ENCODE assay signal across 8 mouse cellular contexts in the genomic region with DNA sequence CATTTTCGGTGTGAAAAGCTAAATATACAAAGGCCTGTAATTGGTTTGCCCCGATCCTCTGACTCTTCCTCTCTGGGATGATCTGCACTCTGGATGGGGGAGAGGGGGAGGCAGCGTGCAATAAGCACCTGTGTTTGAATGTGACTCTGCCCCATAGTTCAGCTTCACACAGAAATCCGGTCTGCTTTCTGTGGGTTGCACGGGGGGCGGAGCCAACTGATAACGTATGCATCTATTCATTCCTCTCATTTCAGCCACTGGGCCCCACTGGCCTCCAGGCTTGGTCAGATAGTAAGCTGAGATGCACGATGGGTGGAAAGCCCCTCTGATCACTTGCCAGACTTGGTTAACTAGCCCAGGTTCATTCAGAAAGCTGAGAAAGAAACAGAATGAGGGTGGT.
DNase-seq lines count a peak whose midpoint lies in the region; ATAC-seq and TF ChIP-seq lines count a peak whose summit lies in the region.
"Had no signal": no experiment of that assay in that cellular context is flagged by ENCODE, and none has a peak within 500 bp of the region (broad histone marks: within the 10 kb centered on the region; RNA-seq: fewer than 3 reads in every experiment).

No protein-coding gene starts in this region.

- H3K4me3 ChIP-seq in midbrain, embryonic 14.5 days (replicated peaks; ENCODE audit: low read depth, low read length): no peak overlapping the region
- no peak overlapping the region for H3K4me3 ChIP-seq in midbrain, embryonic 11.5 days (ENCODE audit: low read depth, low read length)
- no peak overlapping the region for H3K4me3 ChIP-seq in intestine, postnatal 0 days (ENCODE audit: low read depth, low read length)
- H3K4me3 ChIP-seq: limb, embryonic 13.5 days had no signal

- no peaks in the 10 kb centered on the region for H3K9me3 ChIP-seq in midbrain, embryonic 14.5 days (ENCODE audit: control insufficient read depth, low read length)
- H3K9me3 ChIP-seq in midbrain, embryonic 11.5 days (ENCODE audit: control insufficient read depth, low read length): no peaks in the 10 kb centered on the region
- H3K9me3 ChIP-seq in intestine, postnatal 0 days (ENCODE audit: control insufficient read depth): no peaks in the 10 kb centered on the region
- H3K9me3 ChIP-seq: limb, embryonic 13.5 days had no signal

- H3K4me1 ChIP-seq in midbrain, embryonic 14.5 days (ENCODE audit: control insufficient read depth, insufficient read depth, low read length): 0 out of 2 replicates have a peak, but pooled peaks cover 5% of the 10 kb centered on the region
- peaks cover 11% of the 10 kb centered on the region for H3K4me1 ChIP-seq in midbrain, embryonic 11.5 days (ENCODE audit: control insufficient read depth, insufficient read depth, low read length)
- peaks cover 14% of the 10 kb centered on the region for H3K4me1 ChIP-seq in intestine, postnatal 0 days (replicated peaks; ENCODE audit: control insufficient read depth, insufficient read depth, low read length)

- no peak for ATAC-seq in midbrain, embryonic 14.5 days (ENCODE audit: low FRiP score, low TSS enrichment)
- ATAC-seq in midbrain, embryonic 11.5 days (ENCODE audit: low FRiP score): no peak
- no peak for ATAC-seq in intestine, postnatal 0 days
- ATAC-seq in cerebellum, adult (ENCODE audit: insufficient number of reproducible peaks, low FRiP score, low TSS enrichment): no peak

- no peak for TF ChIP-seq CTCF in intestine, postnatal 0 days (IDR thresholded peaks at IDR 0.05; ENCODE audit: low read depth)

- H3K4me2 ChIP-seq in midbrain, embryonic 14.5 days (ENCODE audit: low read length): no peak overlapping the region
- H3K4me2 ChIP-seq in midbrain, embryonic 11.5 days: no peak overlapping the region
- H3K4me2 ChIP-seq in intestine, postnatal 0 days (replicated peaks; ENCODE audit: low read depth): peak overlapping the region; percentile 30
- H3K4me2 ChIP-seq: limb, embryonic 13.5 days had no signal

- no peak overlapping the region for H3K9ac ChIP-seq in midbrain, embryonic 14.5 days (replicated peaks; ENCODE audit: low read length)
- no peak overlapping the region for H3K9ac ChIP-seq in midbrain, embryonic 11.5 days (ENCODE audit: low read length)
- no peak overlapping the region for H3K9ac ChIP-seq in intestine, postnatal 0 days (ENCODE audit: low read depth, low read length)
- H3K9ac ChIP-seq: limb, embryonic 13.5 days had no signal

- H3K27ac ChIP-seq in midbrain, embryonic 14.5 days (replicated peaks; ENCODE audit: low read depth, low read length): no peak overlapping the region
- no peak overlapping the region for H3K27ac ChIP-seq in midbrain, embryonic 11.5 days (ENCODE audit: low read depth, low read length)
- 0 out of 2 replicates have a peak overlapping the region, but pooled peaks have one; percentile 7 for H3K27ac ChIP-seq in intestine, postnatal 0 days (ENCODE audit: low read depth, low read length)
- H3K27ac ChIP-seq: limb, embryonic 13.5 days had no signal

- no peaks in the 10 kb centered on the region for H3K36me3 ChIP-seq in midbrain, embryonic 14.5 days (ENCODE audit: control insufficient read depth, insufficient read depth, low read length)
- no peaks in the 10 kb centered on the region for H3K36me3 ChIP-seq in midbrain, embryonic 11.5 days (ENCODE audit: control insufficient read depth, insufficient read depth, low read length)
- H3K36me3 ChIP-seq in intestine, postnatal 0 days (ENCODE audit: control insufficient read depth, insufficient read depth): no peaks in the 10 kb centered on the region
- H3K36me3 ChIP-seq: limb, embryonic 13.5 days had no signal

- H3K27me3 ChIP-seq in midbrain, embryonic 14.5 days (ENCODE audit: control insufficient read depth, insufficient read depth, low read length): no peaks in the 10 kb centered on the region
- no peaks in the 10 kb centered on the region for H3K27me3 ChIP-seq in midbrain, embryonic 11.5 days (ENCODE audit: control insufficient read depth, insufficient read depth, low read length)
- H3K27me3 ChIP-seq in intestine, postnatal 0 days (replicated peaks; ENCODE audit: control insufficient read depth, insufficient read depth, low read length): no peaks in the 10 kb centered on the region

- WGBS in midbrain, embryonic 14.5 days: 32% methylated on average over 8 of the region's 8 CpGs
- WGBS in midbrain, embryonic 11.5 days: 45% methylated on average over 8 of the region's 8 CpGs
- WGBS in intestine, postnatal 0 days: 25% methylated on average over 8 of the region's 8 CpGs

- DNase-seq in midbrain, embryonic 14.5 days: peak; percentile 37
- no peak for DNase-seq in midbrain, embryonic 11.5 days (ENCODE audit: low spot score, missing footprints)
- peak; percentile 69 for DNase-seq in embryo, embryonic 10.5 days (ENCODE audit: low spot score)
- DNase-seq in thymus, postnatal 36 days: peak; percentile 75 to 83
- DNase-seq in adrenal gland, postnatal 4 days (ENCODE audit: low spot score in 2 of 2): no peak

Comparison
In these comparisons a context has a peak if more than half of its experiments do, and no peak if none do; other contexts are left out.
1. DNase-seq: peak in midbrain, embryonic 14.5 days (single experiment), embryo, embryonic 10.5 days (single experiment) and thymus, postnatal 36 days (2 of 2); none in midbrain, embryonic 11.5 days (single experiment) and adrenal gland, postnatal 4 days (0 of 2).